Mouse (Mus musculus) fat pad, adult 2 months (tissue): ENCODE results near the gene Srebf2.
"Not testable (repeated sequence)": the region's sequence is repeated elsewhere in the genome, so short reads cannot be mapped to it uniquely, and the experiment has no call there.

ENCODE experiments used
- DNase-seq: peaks from one replicate; pipeline ENCODE4 v3.0.0-alpha.2; 2011; ENCODE audit warnings: low read depth, low spot score; ENCODE audit errors: extremely low read depth

Srebf2 gene

DNA sequence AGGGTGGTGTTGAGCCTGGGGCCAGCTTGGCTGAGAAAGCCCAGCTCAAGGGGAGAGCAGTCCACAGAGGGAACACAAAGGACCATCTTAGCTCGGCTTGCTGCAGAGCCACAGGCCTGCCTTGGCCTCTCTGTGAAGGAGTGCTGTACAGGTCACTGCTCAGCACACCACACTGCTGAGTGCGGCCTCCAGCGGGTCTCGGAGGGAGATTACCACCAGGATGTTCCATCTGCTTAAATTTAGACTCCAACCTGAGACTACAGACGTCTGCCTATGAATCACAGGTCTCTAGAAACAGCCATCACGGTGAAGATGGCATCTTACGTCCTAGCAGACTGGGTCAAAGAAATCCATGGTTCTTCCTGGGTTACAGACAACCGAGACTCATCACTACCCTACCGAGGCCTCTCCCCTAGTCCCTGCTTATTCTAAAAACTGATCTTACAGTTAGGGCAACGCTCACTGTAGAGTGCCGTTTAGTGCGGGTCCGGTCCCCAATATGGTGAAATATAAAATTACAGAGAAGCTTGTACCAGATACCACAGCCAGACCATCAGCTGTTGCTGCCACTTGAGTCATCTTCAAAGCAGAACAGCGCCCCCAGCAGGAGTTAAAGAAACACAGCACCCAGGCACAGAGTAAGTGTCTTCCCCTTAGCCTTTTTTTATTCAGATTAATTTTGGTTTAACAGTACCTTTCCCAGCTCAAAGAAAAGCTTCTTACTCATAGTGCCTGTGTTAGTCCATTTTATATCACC, 74.3 kb downstream of the Srebf2 start:
- no peak for DNase-seq

DNA sequence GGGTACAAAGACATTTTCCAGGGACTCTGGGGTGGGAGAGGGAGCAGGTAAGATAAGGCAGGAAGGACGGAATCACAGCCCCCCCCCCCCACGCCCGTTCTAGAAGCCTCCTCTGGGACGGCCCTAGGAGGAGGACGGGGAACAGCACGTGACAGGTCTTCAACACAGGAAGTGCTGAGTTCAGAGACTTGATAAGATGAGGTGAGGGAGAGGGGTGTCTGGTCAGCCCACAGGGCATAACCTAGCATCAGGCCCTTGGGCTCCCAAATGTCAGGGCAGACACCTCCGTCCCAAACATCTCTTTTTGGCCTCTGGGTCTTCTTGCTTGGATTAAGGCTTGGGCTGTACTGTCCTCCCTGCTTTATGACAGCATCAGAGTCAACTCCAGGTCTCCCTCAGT, 76.3 kb downstream of the Srebf2 start:
- no peak for DNase-seq

DNA sequence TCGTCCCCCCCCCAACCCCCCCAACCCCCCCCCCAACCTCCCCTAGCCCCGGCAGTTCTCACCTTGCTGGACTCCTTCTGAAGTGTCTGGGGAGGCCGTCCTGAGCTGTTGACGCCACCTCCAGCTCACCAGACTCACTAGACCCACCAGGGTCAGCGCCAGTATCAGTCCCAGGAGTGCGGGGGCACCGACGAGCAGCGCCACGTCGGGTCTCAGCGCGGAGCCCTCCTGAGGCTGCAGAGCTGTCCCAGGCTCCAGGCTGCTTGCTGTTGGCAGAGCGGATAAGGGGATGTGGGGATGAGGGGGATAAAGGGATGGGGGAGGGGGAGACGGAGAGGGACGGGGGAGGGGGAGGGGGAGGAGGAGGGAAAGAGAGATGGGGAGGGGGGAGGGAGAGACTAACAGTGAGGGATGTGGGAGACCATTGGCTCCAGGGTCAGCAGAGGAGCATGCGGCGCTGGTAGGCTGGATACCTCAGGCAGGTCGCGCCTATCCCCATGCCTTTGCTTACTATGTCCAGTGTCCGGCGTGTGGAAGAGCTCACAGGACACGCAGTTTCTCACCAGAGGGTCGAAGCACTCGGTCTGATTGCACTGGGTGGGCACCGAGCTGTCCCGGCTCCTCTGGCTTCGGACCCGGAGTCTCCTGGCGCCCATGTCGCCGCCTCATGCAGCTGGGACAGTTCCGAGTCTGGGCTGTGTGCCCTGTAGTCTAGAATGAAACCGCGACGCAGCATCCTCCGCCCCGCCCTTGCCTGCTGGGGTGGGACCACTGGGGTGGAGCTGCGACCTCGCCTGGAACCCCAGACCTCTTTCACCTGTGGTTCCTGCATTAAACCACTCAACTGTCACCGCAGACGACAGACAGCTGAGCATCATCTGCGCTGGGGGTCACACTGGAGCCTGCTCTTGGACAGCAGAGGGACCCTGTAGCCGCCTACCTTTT, 76.9 kb downstream of the Srebf2 start, which contains the start of gene Tnfrsf13c:
Gene Tnfrsf13c, minus strand, starts transcription at position 713 of the 945 bp plus-strand sequence.
- DNase-seq, result no peak

DNA sequence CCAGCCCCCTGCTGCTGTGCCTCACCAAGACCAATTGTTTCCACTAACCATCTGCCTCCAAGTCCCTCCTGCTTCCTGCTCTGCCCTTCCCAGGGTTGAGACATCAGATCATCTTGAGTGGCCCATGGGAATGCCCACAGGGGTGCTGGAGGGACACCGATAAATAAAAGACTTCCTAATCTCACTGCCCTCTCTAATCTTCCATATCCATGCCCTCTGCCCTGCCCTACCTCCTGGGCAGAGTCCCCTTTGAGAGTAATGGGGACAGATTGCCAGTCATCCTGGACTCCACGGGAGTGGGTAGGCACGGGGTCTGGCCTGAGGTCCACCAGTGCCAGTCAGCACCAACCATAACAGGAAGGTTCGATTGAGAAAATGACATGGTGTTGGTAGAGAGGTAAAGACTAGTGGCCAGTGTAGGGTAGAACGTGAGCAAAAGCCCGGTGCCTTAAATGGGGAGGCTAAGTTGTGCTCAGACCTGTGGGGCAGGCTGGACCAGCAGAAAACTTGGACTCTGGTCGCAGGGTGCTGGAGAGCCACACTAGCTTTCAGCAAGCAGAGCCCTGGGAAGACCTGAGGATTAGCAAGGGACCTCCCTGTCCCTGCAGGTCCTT, 77.7 kb downstream of the Srebf2 start:
- DNase-seq, result no peak

DNA sequence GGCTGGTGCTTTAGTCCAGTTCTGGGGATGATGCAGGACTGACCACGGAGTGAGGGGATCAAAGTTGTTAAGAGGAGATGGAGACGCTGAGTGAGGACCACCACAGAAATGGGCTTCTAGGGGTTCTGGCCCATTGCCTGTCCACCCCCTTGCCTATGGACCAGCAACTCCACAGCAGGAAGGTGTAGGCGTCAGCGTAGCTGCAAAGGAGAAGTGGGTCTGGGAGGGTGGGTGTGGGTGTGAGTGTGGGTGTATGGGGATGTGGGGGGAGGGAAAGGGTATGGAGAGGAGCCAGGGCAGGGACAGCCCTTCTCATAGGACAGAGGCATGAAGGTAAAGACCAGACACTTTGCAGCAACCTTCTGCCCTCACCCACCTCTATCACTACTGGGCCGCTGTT, 78.8 kb downstream of the Srebf2 start:
- no peak for DNase-seq

DNA sequence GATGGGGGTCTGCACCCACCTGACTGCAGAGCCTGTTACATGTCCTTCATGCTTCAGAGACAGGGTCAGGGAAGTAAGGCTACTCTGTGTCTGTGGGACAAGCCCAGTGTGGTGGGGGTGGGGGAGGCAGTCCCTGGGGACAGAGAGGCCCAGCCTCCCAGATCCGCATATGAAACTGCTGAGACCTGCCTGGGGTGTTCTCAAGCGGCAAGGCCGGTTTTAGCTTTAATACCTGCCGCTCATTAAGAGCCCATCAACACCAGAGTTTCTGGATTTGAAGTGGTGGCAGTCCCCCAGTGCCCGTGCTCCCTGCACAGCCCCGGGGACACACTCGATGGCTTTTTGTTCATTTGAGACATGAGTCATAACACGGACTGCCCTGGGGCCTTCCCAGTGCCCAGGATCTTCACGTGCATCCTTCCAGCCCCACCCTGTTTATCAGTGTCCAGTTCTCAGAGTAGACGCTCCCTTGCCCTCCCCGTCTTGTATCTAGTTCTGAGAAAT, 82.6 kb downstream of the Srebf2 start:
- no peak for DNase-seq

DNA sequence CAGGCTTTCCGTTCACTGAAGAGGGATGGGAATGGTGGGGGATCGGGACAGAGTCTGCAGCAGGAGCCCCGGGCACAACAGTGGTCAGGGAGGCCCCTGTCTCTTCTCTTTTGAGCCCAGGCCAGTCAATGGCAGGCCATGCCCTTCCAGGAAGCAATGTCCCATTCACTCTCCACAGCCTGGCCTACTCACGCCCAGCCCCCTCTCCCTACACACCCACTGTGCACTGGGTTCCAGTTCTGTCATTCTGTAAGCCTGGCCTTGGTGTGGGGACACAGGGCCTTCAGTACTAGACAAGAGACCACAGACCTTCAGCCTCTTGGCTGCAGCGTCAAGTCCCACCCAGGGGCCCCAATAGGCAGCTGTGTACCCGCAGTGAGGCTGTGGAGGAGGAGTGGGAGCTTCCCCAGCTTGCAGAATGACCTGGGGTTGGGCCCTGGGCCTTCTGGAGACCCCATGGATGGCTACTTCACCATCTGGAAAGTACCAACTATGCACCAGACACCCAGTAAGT, 83.2 kb downstream of the Srebf2 start:
- no peak for DNase-seq

DNA sequence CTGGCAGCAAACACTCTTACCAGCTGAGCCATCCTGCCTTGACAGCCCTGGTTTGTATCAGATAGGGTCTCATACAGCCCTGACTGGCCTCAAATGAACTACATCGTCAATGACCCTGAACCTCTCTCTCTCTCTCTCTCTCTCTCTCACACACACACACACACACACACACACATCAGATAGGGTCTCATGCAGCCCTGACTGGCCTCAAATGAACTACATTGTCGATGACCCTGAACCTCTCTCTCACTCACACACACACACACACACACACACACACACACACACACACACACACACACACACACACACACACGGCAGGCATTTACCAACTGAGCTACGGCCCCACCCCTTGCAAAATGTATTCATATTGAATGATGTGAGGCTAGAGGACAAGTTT, 84.1 kb downstream of the Srebf2 start:
- no peak for DNase-seq

DNA sequence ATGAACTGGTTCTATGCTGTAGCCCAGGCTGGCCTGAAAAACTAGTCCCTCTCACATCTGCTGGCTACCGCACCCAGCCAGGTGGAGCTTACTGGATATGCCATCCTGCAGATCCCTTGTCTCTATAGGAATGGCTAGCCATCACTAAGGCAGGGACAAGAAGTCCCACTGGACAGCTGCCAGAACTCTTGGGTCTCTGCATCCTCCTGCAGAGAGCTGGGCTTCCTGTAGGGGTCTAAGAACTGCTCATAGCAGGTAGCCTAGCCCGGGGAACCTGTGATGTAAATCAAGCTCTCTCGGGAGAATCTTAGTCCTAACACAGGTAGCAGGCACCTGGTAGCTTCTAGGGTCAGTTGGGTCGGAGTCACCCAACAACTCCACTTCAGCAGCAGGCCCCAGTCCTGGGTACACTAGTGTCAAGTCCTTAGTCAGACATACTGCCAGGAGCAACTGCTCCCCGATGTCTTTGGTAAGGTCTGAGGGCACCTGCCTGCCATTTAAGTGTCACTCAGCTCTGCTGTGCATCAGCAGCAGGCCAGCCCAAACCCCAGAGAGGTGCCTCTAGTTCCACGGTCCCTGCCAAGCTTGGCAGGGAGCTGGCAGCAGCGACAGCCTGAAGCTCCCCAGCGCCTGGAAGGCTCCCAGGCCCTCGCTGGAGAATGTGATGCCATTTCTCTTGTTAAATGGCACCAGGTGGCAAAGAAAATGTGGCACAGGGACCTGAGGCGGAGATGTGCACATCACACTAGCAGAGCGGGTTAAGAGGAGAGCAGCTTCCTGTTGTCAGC, 84.8 kb downstream of the Srebf2 start:
- no peak for DNase-seq

DNA sequence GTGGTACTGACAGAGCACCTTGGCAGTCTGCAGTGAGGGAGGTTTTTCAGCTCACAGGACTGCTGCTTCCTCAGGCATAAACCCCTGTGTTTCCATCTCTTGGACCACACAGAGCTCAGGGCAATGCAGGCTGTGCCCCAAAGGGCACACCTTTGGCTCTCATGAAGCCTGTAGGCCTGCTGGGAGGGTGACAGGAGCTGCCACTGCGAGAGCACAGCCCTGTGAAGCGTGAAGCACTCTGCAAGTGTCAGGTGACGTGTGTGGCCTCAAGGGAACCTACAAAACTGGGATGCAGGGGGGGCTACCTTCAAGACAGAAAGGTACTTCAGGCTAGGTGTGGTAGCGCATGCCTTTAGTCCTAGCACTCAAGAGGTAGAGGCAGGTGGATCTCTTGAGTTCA, 85.7 kb downstream of the Srebf2 start:
- no peak for DNase-seq

DNA sequence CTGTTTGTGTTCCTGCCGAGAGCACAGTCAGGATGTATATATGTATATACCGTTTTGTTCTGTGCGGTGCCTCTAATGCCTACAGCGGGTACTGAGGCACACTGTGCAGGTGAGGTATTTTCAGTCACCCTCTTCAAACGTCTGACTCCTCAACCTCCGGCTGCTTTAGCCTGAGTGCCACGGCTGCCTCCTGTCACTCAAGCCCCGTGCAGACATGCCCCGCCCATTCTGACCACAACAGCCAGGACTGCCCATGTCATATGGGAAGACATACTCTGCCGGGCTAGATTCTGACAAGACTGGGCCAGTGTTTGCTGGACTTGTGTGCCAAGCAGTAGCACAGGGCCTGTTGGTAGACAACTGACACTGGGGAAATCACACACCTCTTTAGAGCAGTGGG, 88.7 kb downstream of the Srebf2 start:
- DNase-seq, result no peak

DNA sequence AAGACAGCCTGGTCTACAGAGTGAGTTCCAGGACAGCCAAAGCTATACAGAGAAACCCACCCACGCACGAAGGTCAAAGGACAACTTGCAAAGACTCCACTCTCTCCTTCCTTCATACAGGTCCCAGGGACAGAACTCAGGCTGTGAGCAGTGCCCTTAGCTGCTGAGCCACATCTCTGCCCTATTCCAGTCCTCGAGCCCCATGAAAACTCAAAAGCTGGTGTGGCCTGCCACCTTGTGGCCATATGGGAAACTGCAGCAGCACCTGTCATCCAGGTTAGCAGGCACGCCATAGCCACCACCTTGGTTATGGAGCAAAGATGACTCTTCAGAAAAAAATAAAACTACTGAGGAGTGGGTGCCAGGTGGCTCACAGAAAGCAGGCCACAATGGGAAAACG, 89.6 kb downstream of the Srebf2 start:
- DNase-seq, result no peak

DNA sequence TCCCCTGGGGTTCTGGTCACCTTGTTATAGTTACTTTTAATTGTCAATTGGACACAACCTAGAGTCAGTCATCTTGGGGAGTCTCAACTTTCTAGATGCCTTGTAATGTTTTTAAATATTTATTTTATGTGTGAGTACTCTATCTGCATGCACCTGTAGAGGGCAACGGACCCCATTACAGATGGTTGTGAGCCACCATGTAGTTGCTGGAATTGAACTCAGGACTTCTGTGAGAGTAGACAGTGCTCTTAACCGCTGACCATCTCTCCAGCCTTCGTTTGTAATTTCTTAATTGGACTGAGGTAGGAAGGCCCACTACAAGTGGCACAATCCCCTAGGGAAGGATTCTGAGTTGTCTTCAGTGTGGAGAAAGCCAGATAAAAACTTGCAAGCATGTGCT, 96.3 kb downstream of the Srebf2 start:
- DNase-seq, result no peak

DNA sequence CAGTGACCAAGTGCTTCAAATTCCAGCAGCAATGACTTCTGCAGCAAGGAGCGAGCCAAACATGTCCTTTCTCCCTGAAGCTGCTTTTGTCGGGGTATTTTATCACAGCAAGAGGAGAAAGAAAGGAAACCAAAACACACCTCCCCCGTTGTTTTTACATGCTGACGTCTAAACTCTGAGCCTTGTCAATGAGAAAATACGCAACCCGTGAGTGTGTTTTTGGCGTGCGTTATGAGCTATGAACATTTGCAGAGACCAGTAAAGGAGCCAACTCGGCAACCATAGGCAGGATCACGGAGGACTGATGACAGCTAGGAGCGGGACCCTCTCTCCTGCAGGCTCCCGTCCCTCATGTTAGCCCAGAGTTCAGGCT, 96.7 kb downstream of the Srebf2 start:
- DNase-seq, result no peak

DNA sequence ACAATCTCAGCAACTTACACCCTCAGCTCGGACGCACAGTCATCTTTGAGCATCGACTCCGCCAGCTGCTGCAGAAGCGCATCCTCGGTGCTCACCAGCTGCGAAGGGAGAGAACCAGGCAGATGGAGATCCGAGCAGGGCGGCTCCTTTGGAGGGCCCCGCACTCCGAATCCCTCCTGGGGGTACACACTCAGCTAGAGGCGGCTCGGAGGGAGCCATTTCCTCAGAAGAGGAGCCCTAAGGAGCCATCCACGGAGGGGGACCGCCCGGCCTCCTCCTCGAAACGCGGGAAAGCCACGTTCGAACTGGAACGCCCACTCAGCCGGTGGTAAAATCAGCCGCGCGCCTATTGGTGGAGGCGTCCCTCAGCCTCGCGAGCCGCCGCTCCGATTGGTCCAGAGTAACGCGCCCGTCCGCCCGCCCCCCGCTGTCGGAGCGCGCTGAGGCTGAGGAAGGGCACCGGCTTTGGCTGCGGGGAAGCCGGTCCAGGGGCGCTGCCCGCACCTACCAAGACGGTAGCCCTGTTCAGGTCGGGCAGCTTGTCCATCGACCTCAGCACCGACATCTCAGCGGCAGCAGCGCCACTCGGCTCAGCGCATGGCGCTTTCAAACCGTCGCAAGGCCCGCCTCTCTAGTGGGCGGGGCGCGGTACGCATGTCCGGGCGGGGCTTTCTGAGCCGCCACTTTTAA, 97.3 kb downstream of the Srebf2 start, which contains the start of gene Cenpm:
Gene Cenpm, minus strand, starts transcription at position 634 of the 690 bp plus-strand sequence.
- no peak for DNase-seq

DNA sequence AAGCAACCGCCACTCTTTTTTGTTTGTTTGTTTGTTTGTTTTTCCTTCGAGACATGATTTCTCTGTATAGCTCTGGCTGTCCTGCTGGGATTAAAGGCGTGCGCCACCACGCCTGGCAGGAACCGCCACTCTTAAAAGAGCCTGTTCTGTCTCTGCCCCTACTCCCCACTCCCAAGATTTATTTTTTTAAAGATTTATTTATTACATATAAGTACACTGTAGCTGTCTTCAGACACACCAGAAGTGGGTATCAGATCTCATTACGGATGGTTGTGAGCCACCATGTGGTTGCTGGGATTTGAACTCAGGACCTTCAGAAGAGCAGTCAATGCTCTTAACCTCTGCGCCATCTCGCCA, 97.8 kb downstream of the Srebf2 start:
- DNase-seq, result not testable (repeated sequence)

DNA sequence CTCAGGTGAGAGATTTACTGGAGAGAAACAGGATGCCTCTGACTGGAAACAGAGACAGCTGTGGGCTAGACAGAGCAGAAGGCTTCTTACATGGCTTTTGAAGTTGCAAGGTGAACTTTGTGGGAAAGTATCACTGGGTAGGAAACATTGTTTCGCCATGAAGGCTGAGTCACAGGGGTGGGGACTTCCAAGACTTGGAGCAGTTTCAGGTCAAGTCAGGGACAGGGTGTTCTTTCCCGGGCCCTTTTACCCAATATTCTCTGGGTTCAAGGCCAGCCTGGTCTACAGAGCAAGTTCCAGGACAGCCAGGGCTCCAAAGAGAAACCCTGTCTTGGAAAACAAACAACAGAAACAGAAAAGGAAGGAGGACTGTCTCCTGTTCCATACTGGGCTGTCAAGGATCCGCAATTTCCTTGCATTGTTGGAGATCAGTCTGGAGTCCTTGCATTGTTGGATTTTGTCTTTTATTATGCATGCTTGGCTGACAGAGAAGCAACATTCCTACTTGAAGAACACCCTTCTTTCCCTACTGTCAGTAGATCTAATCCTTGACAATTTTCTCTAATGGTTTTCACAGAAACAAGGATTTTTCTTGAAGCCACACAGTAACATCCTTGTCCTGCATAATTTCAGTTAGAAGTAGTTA, 100.3 kb downstream of the Srebf2 start:
- no peak for DNase-seq

DNA sequence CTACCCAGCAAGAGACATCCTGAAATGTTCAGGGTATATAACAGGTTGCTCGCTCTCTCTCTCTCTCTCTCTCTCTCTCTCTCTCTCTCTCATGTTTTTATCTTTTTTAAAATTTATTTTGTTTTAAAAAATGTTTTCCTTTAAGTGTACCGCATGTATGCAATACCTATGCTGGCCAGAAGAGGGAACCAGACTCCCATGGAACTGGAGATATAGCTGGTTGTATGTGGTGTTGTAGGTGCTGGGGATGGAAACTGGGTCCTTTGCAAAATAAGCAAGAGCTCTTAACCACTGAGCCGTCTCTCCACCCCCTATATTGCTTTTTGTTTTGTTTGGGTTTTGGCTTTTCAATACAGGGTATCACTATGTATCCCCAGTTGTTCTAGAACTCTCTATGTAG, 104.6 kb downstream of the Srebf2 start:
- DNase-seq, result no peak

DNA sequence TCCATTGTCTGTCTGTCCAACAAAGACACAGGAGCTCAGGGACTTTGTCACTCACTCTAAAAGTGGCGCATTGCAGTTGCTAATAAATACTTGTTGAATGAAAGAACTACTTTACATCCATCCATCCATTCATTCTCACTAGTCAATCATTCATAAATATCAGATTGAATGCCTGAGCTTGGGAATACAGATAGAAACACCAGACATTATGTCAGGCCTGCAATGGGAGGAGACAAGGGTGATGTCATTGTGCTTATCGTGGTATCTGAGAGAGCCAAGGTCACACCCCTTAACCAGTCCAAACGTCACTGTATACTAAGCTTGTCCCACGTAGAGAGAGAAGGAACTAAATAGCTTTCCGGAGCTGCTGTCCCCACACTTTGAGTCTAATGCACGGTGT, 105.1 kb downstream of the Srebf2 start, which contains the start of gene 1500009C09Rik:
Gene 1500009C09Rik, plus strand, starts transcription at position 301 of the 400 bp plus-strand sequence.
- no peak for DNase-seq
